Mouse (Mus musculus) heart, embryonic 15.5 days (tissue): ENCODE data around the gene Nfat5. TPM values are rescaled to one million over a fixed set of nuclear protein-coding genes. Genes with fewer than 3 reads are reported as not detected.

Experiments used
- polyA plus RNA-seq: library from polyadenylated mRNA; unstranded; fragments of >200 nt; fragmentation: Nextera tagmentation; extraction: Ambion mirVana; gene quantifications from 2 replicates; pipeline ENCODE4 v1.2.1, GENCODE M21; 2015

Nfat5 gene
- polyA plus RNA-seq, 1 experiment from 2014 or later = 10.4 TPM

Other genes starting within 250 kb of the Nfat5 start
- gene Pdf, start 244.9 kb upstream of the Nfat5 start, polyA plus RNA-seq = 42.3 and 49.8 TPM in 2 replicates
- 25.1 and 28.9 TPM in 2 replicates for gene Cog8, start 236.8 kb upstream of the Nfat5 start, polyA plus RNA-seq
- 46.8 and 54.4 TPM in 2 replicates for gene Nip7, start 236.6 kb upstream of the Nfat5 start, polyA plus RNA-seq
- gene Tmed6, start 227.8 kb upstream of the Nfat5 start, polyA plus RNA-seq = not detected in 2 replicates
- 9.5 and 10.4 TPM in 2 replicates for gene Terf2, start 196.9 kb upstream of the Nfat5 start, polyA plus RNA-seq
- gene Cyb5b, start 142.8 kb upstream of the Nfat5 start, polyA plus RNA-seq = 51.2 and 58.7 TPM in 2 replicates
- gene Nqo1, start 109.7 kb downstream of the Nfat5 start, polyA plus RNA-seq = 10.7 and 28.0 TPM in 2 replicates
- 44.4 and 50.2 TPM in 2 replicates for gene Nob1, start 131.6 kb downstream of the Nfat5 start, polyA plus RNA-seq
- gene Wwp2, start 142.9 kb downstream of the Nfat5 start, polyA plus RNA-seq = 27.5 and 40.4 TPM in 2 replicates